Comparison of ENCODE assay signal across 8 mouse cellular contexts in genomic region chr16:35978450-35978849, GRCm38 (mm10). TPM values are rescaled to one million over a fixed set of nuclear protein-coding genes. Genes with fewer than 3 reads are reported as not detected.
DNase-seq lines count a peak whose midpoint lies in the region; ATAC-seq and TF ChIP-seq lines count a peak whose summit lies in the region.
"Not testable (repeated sequence)": the region's sequence is repeated elsewhere in the genome, so short reads cannot be mapped to it uniquely, and the experiment has no call there.

Gene Kpna1, plus strand, starts transcription at chr16:35978750.

- intact Hi-C loops in heart, postnatal 14 days (cut with DNase I): not testable (repeated sequence)

- H3K4me2 ChIP-seq in embryonic facial prominence, embryonic 12.5 days (replicated peaks); kidney, embryonic 15.5 days; limb, embryonic 11.5 days (ENCODE audit: low read depth, severe bottlenecking); stomach, embryonic 14.5 days (replicated peaks; ENCODE audit: low read depth, low read length): not testable (repeated sequence)

- H3K9ac ChIP-seq in embryonic facial prominence, embryonic 12.5 days; kidney, embryonic 15.5 days; limb, embryonic 11.5 days (ENCODE audit: low read length); stomach, embryonic 14.5 days (replicated peaks; ENCODE audit: low read depth, low read length): not testable (repeated sequence)

- WGBS in embryonic facial prominence, embryonic 12.5 days: 93% methylated on average over 1 of the region's 1 CpGs
- WGBS in kidney, embryonic 15.5 days: 96% methylated on average over 1 of the region's 1 CpGs
- 76% methylated on average over 1 of the region's 1 CpGs for WGBS in limb, embryonic 11.5 days
- 88% methylated on average over 1 of the region's 1 CpGs for WGBS in stomach, embryonic 14.5 days

- H3K9me3 ChIP-seq in embryonic facial prominence, embryonic 12.5 days; kidney, embryonic 15.5 days (replicated peaks); limb, embryonic 11.5 days (ENCODE audit: control insufficient read depth, low read length); stomach, embryonic 14.5 days (ENCODE audit: control insufficient read depth, low read depth, low read length): not testable (repeated sequence)

- POLR2A ChIA-PET in Patski (lab: Charles Lee): not testable (repeated sequence)

- CTCF ChIA-PET in Patski (lab: Charles Lee): not testable (repeated sequence)

- not testable (repeated sequence) for H3K27me3 ChIP-seq in Patski; embryonic facial prominence, embryonic 12.5 days; kidney, embryonic 15.5 days; limb, embryonic 11.5 days (ENCODE audit: control insufficient read depth, insufficient read depth, low read length); stomach, embryonic 14.5 days (ENCODE audit: control insufficient read depth, insufficient read depth, low read length)

- in situ Hi-C loops in Patski (cut with MboI; ENCODE audit: low pct_unique_long_range_greater_than_20kb): not testable (repeated sequence)

- not testable (repeated sequence) for H3K4me3 ChIP-seq in embryonic facial prominence, embryonic 12.5 days; kidney, embryonic 15.5 days (replicated peaks); limb, embryonic 11.5 days (ENCODE audit: low read depth, low read length); stomach, embryonic 14.5 days (ENCODE audit: low read depth, low read length)

- H3K27ac ChIP-seq in embryonic facial prominence, embryonic 12.5 days; kidney, embryonic 15.5 days; limb, embryonic 11.5 days (replicated peaks; ENCODE audit: low read depth, low read length); stomach, embryonic 14.5 days (ENCODE audit: low read length): not testable (repeated sequence)

- DNase-seq in Patski (ENCODE audit: low read depth, low spot score); gastrocnemius, postnatal 10 days; heart, postnatal 14 days; limb, embryonic 11.5 days (ENCODE audit: low spot score): not testable (repeated sequence)

- H3K4me1 ChIP-seq in embryonic facial prominence, embryonic 12.5 days; kidney, embryonic 15.5 days; limb, embryonic 11.5 days (ENCODE audit: control insufficient read depth, insufficient read depth, low read length); stomach, embryonic 14.5 days (ENCODE audit: control insufficient read depth, insufficient read depth, low read length): not testable (repeated sequence)

- not testable (repeated sequence) for H3K36me3 ChIP-seq in embryonic facial prominence, embryonic 12.5 days; kidney, embryonic 15.5 days; limb, embryonic 11.5 days (ENCODE audit: control insufficient read depth, insufficient read depth, low read length); stomach, embryonic 14.5 days (ENCODE audit: control insufficient read depth, insufficient read depth, low read length)

- TF ChIP-seq CTCF in Patski (IDR thresholded peaks at IDR 0.05): not testable (repeated sequence)

- not testable (repeated sequence) for ATAC-seq in Patski; embryonic facial prominence, embryonic 12.5 days (ENCODE audit: insufficient number of reproducible peaks, insufficient read depth, low FRiP score, low TSS enrichment); kidney, embryonic 15.5 days (replicated peaks; ENCODE audit: low FRiP score); limb, embryonic 11.5 days (ENCODE audit: insufficient number of reproducible peaks, low FRiP score, low TSS enrichment, low read depth); megakaryocyte progenitor cell, adult 5-6 weeks (replicated peaks; ENCODE audit: poor library complexity); stomach, embryonic 14.5 days (ENCODE audit: insufficient number of reproducible peaks, insufficient read depth, low FRiP score, low read depth)

RNA-seq across cellular contexts. Expression of gene Kpna1, which starts in this region (rescaled TPM):
- 28.6 TPM for polyA plus RNA-seq in Patski (2021)
- 53.6 and 55.5 TPM in 2 replicates for polyA plus RNA-seq in embryonic facial prominence, embryonic 12.5 days (2016; fragmentation: Nextera tagmentation; extraction: Ambion mirVana)
- total RNA-seq in gastrocnemius, postnatal 10 days (2021): 10 to 100 TPM; 91.4 to 93.6 TPM
- total RNA-seq in heart, postnatal 14 days (2021): 10 to 100 TPM; 89.2 to 91.3 TPM
- polyA plus RNA-seq in kidney, embryonic 15.5 days (2015; fragmentation: Nextera tagmentation; extraction: Ambion mirVana): 36.8 and 38.8 TPM in 2 replicates
- 57.0 and 60.0 TPM in 2 replicates for polyA plus RNA-seq in limb, embryonic 11.5 days (2014; fragmentation: Nextera tagmentation; extraction: Ambion mirVana)
- 48.2 and 52.7 TPM in 2 replicates for total RNA-seq in megakaryocyte progenitor cell, adult 5-6 weeks (2015)
- 37.0 and 38.5 TPM in 2 replicates for total RNA-seq in megakaryocyte progenitor cell, adult 5-6 weeks (2017)
- polyA plus RNA-seq in stomach, embryonic 14.5 days (2014; fragmentation: Nextera tagmentation; extraction: Ambion mirVana): 44.1 and 44.5 TPM in 2 replicates
